Mouse (Mus musculus) bone marrow macrophage, adult 2 months (primary cell): ENCODE measurements around the gene Tmem256. TPM values are rescaled to one million over a fixed set of nuclear protein-coding genes. Genes with fewer than 3 reads are reported as not detected.
A peak's percentile ranks its signal among the peaks of the same experiment; 100 is the strongest.
"Not testable (repeated sequence)": the region's sequence is repeated elsewhere in the genome, so short reads cannot be mapped to it uniquely, and the experiment has no call there.

ENCODE experiments used
- H3K27ac ChIP-seq: 2 replicates; pipeline ENCODE4 v1.5.1; 2012; ENCODE audit warnings: low read depth, low read length; ENCODE audit not compliant: insufficient read depth
- H3K4me1 ChIP-seq: 2 replicates; pipeline ENCODE4 v1.6.1; 2012; ENCODE audit warnings: low read length; ENCODE audit not compliant: control insufficient read depth, insufficient read depth
- H3K4me3 ChIP-seq: 2 replicates; pipeline ENCODE4 v1.5.1; 2012; ENCODE audit warnings: mild to moderate bottlenecking, low read length, moderate library complexity; ENCODE audit not compliant: insufficient read depth
- CTCF ChIP-seq: IDR thresholded peaks from 2 replicates; pipeline ENCODE4 v1.5.1; 2012; ENCODE audit warnings: low read depth, mild to moderate bottlenecking, low read length, moderate library complexity
- POLR2A ChIP-seq: IDR thresholded peaks from 2 replicates; pipeline ENCODE4 v1.6.1; 2012; ENCODE audit warnings: mild to moderate bottlenecking, low read depth, low read length, borderline replicate concordance
- polyA plus RNA-seq: library from polyadenylated mRNA; stranded (reverse); fragments of >200 nt; gene quantifications from 2 replicates; pipeline ENCODE4 v1.2.4, GENCODE M21; 2012; ENCODE audit not compliant: missing spikeins, insufficient read depth, insufficient read length

Gene Tmem256
- polyA plus RNA-seq, 1 experiment, result 253 TPM

DNA sequence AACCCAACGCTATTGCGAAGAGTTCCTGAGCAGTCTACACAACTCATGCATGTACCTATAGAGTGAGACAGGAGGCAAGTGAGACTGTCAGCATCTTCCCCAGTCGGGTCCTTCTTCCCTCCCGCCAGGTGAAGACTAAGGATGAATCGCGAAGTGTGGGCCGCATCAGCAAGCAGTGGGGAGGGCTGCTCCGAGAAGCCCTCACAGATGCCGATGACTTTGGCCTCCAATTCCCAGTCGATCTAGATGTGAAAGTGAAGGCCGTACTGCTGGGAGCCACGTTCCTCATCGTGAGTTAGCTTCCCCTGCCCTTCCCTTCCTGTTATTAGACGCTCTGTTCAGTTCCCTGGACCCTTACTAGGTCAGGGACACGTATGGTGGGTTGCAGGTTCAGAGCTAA is 11.6 kb downstream of the Tmem256 start:
- no peak for TF ChIP-seq POLR2A
- no peak for TF ChIP-seq CTCF
- peak overlapping the region; percentile 65 for H3K27ac ChIP-seq
- peaks cover 27% of the 10 kb centered on the region for H3K4me1 ChIP-seq
- H3K4me3 ChIP-seq, result no peak overlapping the region

DNA sequence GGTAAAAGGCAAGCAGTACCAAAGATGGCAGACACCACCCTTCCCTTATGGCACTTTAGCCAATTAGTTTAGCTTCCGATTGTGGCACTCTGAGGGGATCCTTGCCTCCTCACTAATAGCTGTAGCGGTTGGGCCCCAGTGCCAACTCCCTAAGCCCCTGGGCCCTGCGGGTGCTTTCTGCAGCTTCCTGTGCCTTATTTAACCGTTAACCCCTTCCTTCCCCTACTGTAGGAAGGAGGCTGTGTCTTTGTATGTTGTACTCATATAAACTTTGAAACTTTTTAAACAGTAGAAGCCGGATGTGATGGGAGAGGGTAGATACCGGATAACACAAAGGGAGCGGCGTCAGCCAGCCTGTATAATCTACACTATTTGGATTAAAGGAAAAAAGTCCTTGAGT is 12.4 kb downstream of the Tmem256 start:
- Histone ChIP-seq H3K4me1 (peaks cover 20% of the 10 kb centered on the region), H3K27ac (no peak overlapping the region), H3K4me3 (no peak overlapping the region)
- TF ChIP-seq POLR2A (no peak), CTCF (no peak)

GRCm38 (mm10) chr11:69853994-69854393 is 15.7 kb downstream of the Tmem256 start:
- Histone ChIP-seq H3K27ac (no peak overlapping the region), H3K4me3 (no peak overlapping the region), H3K4me1 (peaks cover 9% of the 10 kb centered on the region)
- TF ChIP-seq POLR2A (no peak), CTCF (no peak)

- no peak overlapping the region for H3K27ac ChIP-seq
- peaks cover 4% of the 10 kb centered on the region for H3K4me1 ChIP-seq
- no peak overlapping the region for H3K4me3 ChIP-seq
- no peak for TF ChIP-seq POLR2A
- TF ChIP-seq CTCF, result no peak
Measured at GRCm38 (mm10) chr11:69854680-69855079, 16.4 kb downstream of the Tmem256 start.

- no peak for TF ChIP-seq POLR2A
- no peak for TF ChIP-seq CTCF
- Histone ChIP-seq H3K4me1 (no peaks in the 10 kb centered on the region; the same call in 1 of the 2 replicates), H3K27ac (no peak overlapping the region), H3K4me3 (no peak overlapping the region)
Measured at GRCm38 (mm10) chr11:69855347-69855746, 17.0 kb downstream of the Tmem256 start.

DNA sequence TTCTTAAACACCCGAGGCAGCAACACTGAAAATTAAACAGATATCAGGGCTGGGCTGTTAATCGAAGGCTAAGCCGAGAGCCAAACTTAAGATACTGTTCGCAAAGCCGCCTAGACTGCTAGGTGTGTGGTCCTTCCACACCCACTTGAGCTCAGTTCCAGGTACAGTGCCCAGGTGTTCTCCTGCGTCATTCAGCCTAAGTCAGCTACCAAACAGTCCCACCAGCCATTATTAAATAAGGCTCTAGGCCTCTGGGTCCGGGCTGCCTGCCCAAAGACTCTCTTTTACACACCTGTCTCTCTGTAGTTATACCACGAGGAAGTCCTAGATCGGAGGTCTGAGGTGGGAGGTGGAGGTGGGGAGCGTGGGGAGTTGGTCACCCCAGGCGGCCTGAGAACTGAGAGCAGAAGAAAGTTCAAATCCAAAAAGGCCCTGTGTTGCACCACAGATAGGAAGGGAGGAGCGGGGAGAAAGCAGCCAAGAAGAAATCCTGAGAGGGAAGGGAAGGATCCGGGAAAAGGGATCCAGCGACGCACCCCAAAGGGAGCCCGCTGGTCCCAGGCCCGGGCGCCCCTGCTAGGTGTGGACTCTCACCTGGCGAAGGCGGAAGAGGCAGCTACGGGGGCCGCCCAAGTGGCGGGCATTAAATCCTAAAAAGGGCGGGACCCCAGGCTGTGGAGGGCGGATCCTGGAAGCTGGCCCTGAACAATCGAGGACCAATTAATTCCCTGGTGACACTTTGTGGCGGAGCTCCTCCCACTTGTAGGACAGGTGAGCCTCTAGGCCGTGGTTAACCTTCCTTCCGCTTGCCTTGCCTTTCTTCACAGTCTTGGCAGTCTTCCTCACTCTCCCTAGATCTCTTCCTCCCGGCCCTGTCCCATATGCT is 20.0 kb downstream of the Tmem256 start, which contains the start of gene Tnk1:
Gene Tnk1 (minus strand): TSS at position 618 of the 886 bp plus-strand sequence.
- no peak within 1 kb of the TSS for H3K4me3 ChIP-seq

GRCm38 (mm10) chr11:69863729-69864128 is 25.4 kb downstream of the Tmem256 start:
- H3K4me1 ChIP-seq, H3K27ac ChIP-seq, H3K4me3 ChIP-seq: not testable (repeated sequence)

More for the DNA sequence above, 20.0 kb downstream of the Tmem256 start, which contains the start of gene Tnk1:
- no peak within 1 kb of the TSS for H3K27ac ChIP-seq
- TF ChIP-seq POLR2A, result no peak
- no peaks in the 10 kb centered on the region for H3K4me1 ChIP-seq

GRCm38 (mm10) chr11:69864138-69864860 is 26.0 kb downstream of the Tmem256 start:
- no peak overlapping the region for H3K27ac ChIP-seq
- H3K4me1 ChIP-seq, result no peaks in the 10 kb centered on the region
- H3K4me3 ChIP-seq, result no peak overlapping the region
- TF ChIP-seq POLR2A (no peak), CTCF (no peak)

DNA sequence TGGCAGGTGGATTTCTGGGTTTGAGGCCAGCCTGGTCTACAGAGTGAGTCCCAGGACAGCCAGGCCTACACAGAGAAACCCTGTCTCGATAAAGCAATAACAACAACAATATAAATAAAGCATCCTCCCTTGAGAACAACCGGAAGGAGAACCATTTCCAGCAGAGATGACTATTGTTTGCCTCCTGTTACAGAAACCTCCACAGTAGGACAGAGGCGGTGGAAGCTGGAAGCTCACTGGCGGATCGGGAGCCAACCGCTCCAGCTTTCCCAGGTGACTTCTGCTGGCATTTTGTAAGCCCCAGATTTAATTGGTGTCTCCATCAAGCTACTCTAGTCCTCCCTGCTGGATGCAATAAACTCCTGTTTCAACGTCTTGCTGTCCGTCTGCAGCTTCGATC is 27.2 kb downstream of the Tmem256 start:
- Histone ChIP-seq H3K4me1 (no peaks in the 10 kb centered on the region), H3K4me3 (no peak overlapping the region), H3K27ac (no peak overlapping the region)
- TF ChIP-seq CTCF, result no peak
- TF ChIP-seq POLR2A, result no peak

DNA sequence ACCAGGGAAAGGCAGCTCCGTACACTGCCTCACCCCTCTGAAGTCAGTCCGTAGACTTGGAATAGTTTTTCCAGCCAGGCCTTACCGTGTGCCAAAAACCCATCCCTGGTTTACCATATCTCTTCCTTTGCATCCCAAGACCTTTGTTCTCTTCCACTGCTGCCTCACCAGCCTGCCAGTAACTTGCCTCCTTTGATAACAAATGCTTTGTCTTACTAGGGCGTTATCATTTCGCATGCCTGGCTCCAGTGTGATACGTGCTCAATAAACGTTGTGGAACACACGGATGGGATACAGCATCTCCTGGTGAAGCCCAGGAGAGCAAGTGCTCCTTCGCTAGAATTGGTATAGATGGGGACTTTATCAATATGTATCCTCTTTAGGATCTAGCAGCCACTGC is 29.0 kb downstream of the Tmem256 start:
- Histone ChIP-seq H3K27ac (no peak overlapping the region), H3K4me1 (no peaks in the 10 kb centered on the region), H3K4me3 (no peak overlapping the region)
- TF ChIP-seq POLR2A, result no peak
- no peak for TF ChIP-seq CTCF
